Mouse (Mus musculus): ENCODE results near the gene Arhgef16. TPM values are rescaled to one million over a fixed set of nuclear protein-coding genes. Genes with fewer than 3 reads are reported as not detected.

The Arhgef16 gene
- polyA plus RNA-seq (2016; fragmentation: Nextera tagmentation; extraction: Ambion mirVana): 0.64 and 1.2 TPM in 2 replicates

DNA sequence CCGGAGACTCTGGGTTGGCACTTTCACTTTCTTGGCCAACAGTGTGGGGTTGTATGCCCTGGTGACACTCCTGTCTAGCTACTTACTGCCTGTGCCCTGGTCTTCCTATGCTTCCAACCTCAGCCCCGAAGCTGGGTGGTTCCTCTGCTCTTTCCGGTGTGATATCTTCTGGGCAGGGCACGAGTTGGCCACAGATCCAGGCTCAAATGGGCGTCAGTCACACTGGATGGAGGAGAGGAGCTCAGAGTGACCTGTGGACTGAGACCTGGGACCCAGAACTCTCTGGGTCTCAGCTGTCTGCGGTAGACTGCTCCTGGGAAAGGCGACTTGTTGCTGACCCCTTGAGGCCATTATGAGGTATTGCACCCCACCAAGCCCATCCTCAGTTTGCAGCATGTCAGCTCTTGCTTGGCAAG lies at the start of gene Arhgef16:
Arhgef16 (minus strand) TSS at position 211 of the 416 bp plus-strand sequence.
- no peak within 1 kb of the TSS for H3K9ac ChIP-seq
- H3K4me2 ChIP-seq: no peak within 1 kb of the TSS
- H3K4me3 ChIP-seq (replicated peaks): no peak within 1 kb of the TSS
- peaks cover 61% of the 10 kb centered on the region for H3K27me3 ChIP-seq
- peaks cover 11% of the 10 kb centered on the region for H3K4me1 ChIP-seq
- no peak within 1 kb of the TSS for H3K27ac ChIP-seq
- 26% methylated on average over 7 of the region's 7 CpGs for WGBS
- H3K36me3 ChIP-seq (replicated peaks): no peaks in the 10 kb centered on the region
- no peaks in the 10 kb centered on the region for H3K9me3 ChIP-seq
- ATAC-seq (ENCODE audit: low FRiP score): peak; percentile 46; the same call in 1 of the 2 replicates

DNA sequence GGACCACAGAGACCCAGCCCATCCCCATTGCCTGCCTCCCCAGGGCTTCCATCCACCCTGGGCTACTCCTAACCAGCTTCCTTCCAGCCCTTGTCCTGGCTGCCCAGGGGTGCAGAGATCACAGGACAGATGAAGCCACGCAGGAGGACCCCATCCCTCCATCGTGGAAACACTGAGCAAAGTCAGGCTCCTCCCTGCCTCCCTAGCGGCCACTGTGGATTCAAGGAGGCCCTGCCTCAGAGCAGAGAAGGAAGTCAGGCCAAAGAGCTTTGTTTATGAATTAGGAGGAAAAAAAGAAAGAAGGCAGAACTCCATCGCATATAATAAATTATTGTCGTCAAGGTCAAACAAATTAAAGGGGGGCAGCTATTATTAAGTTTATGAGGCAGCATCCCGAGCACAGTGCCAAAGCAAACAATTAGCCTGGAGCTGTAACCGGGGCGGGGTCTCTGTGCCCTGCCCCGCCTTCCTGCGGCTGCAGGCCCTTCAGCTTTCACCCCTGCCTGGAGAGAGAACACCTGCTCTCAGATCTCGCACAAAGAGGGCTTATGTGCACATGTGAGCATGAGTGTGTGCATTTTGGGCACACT lies 46.8 kb upstream of the Arhgef16 start:
- H3K9ac ChIP-seq: no peak overlapping the region
- H3K27me3 ChIP-seq: no peaks in the 10 kb centered on the region
- H3K4me2 ChIP-seq: no peak overlapping the region
- no peak overlapping the region for H3K27ac ChIP-seq
- no peak for ATAC-seq (ENCODE audit: low FRiP score)
- H3K9me3 ChIP-seq: no peaks in the 10 kb centered on the region
- WGBS: 60% methylated on average over 11 of the region's 11 CpGs
- H3K4me1 ChIP-seq: peaks cover 29% of the 10 kb centered on the region
- H3K36me3 ChIP-seq (replicated peaks): peaks cover 10% of the 10 kb centered on the region
- H3K4me3 ChIP-seq (replicated peaks): no peak overlapping the region

GRCm38 (mm10) chr4:154346731-154347522 lies 45.5 kb upstream of the Arhgef16 start:
- Histone ChIP-seq H3K27me3 (no peaks in the 10 kb centered on the region), H3K4me2 (no peak overlapping the region), H3K27ac (0 out of 2 replicates have a peak overlapping the region, but pooled peaks have one; percentile 8), H3K9me3 (no peaks in the 10 kb centered on the region), H3K36me3 (replicated peaks) (peaks cover 22% of the 10 kb centered on the region), H3K4me3 (replicated peaks) (no peak overlapping the region), H3K9ac (no peak overlapping the region), H3K4me1 (peaks cover 26% of the 10 kb centered on the region)
- WGBS: 40% methylated on average over 19 of the region's 19 CpGs
- ATAC-seq (ENCODE audit: low FRiP score): no peak

- H3K9ac ChIP-seq: no peak overlapping the region
- WGBS: 9% methylated on average over 10 of the region's 10 CpGs
- H3K4me2 ChIP-seq: no peak overlapping the region
- H3K4me1 ChIP-seq: peaks cover 19% of the 10 kb centered on the region
- no peaks in the 10 kb centered on the region for H3K9me3 ChIP-seq
- H3K4me3 ChIP-seq (replicated peaks): no peak overlapping the region
- H3K36me3 ChIP-seq (replicated peaks): peaks cover 46% of the 10 kb centered on the region
- 0 out of 2 replicates have a peak, but pooled peaks cover 3% of the 10 kb centered on the region for H3K27me3 ChIP-seq
- H3K27ac ChIP-seq: peak overlapping the region; percentile 9
- ATAC-seq (ENCODE audit: low FRiP score): peak; percentile 14; the same call in 1 of the 2 replicates
These were observed 35.2 kb upstream of the Arhgef16 start for GRCm38 (mm10) chr4:154336650-154337049.

GRCm38 (mm10) chr4:154335761-154336160 lies 34.3 kb upstream of the Arhgef16 start, which contains the start of gene B230104I21Rik:
B230104I21Rik (plus strand) TSS chr4:154336127.
- Histone ChIP-seq H3K9ac (no peak within 1 kb of the TSS), H3K4me3 (replicated peaks) (no peak within 1 kb of the TSS)

DNA sequence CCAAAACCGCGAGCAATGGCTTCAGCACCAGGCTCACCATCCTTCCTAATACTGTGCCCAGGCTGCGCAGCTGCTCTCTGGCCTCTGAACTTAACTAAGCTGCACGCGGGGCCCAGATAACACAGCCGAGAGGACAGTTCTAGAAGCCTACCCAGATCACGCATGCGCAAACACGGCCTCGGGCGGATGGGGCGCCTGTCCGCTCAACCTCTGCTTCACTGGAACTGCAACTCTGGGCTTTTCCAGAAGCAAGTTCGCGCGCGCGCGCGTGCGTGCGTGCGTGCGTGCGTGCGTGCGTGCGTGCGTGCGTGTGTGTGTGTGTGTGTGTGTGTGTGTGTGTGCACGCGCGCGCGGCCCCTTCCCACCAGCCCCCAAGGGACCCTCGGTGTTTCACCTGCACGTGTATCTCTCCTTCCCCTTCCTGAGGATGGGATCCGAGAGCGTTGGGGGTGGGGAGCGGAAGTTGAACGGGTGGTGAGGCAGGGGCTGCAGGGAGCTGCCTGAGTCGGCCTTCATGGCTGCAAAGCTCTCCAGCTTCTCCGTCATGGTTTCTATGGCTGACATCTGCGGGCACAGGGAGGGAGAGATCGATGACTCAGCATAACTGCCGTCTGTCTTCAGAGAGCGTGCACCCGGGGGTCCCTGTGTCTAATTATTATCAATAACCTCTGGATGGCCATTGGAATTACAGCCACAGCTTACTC lies 33.4 kb upstream of the Arhgef16 start:
- 0 out of 2 replicates have a peak overlapping the region, but pooled peaks have one; percentile 13 for H3K27ac ChIP-seq
- H3K4me3 ChIP-seq (replicated peaks): no peak overlapping the region
- WGBS: 75% methylated on average over 48 of the region's 48 CpGs
- peaks cover 28% of the 10 kb centered on the region for H3K4me1 ChIP-seq
- peaks cover 30% of the 10 kb centered on the region for H3K36me3 ChIP-seq (replicated peaks)
- peak overlapping the region; percentile 4; the same call in 1 of the 2 replicates for H3K4me2 ChIP-seq
- H3K9me3 ChIP-seq: no peaks in the 10 kb centered on the region
- ATAC-seq (ENCODE audit: low FRiP score): no peak
- H3K9ac ChIP-seq: no peak overlapping the region
- H3K27me3 ChIP-seq: 0 out of 2 replicates have a peak, but pooled peaks cover 5% of the 10 kb centered on the region

More at GRCm38 (mm10) chr4:154335761-154336160, 34.3 kb upstream of the Arhgef16 start, which contains the start of gene B230104I21Rik:
- Histone ChIP-seq H3K27me3 (0 out of 2 replicates have a peak, but pooled peaks cover 3% of the 10 kb centered on the region), H3K36me3 (replicated peaks) (peaks cover 37% of the 10 kb centered on the region), H3K4me2 (peak within 1 kb of the TSS; percentile 4; the same call in 1 of the 2 replicates), H3K4me1 (peaks cover 28% of the 10 kb centered on the region), H3K9me3 (no peaks in the 10 kb centered on the region), H3K27ac (peak within 1 kb of the TSS; percentile 13)
- WGBS: 50% methylated on average over 12 of the region's 12 CpGs
- ATAC-seq (ENCODE audit: low FRiP score): peak; percentile 58; the same call in 1 of the 2 replicates

- Histone ChIP-seq H3K9me3 (no peaks in the 10 kb centered on the region), H3K27ac (no peak overlapping the region), H3K4me2 (no peak overlapping the region), H3K4me3 (replicated peaks) (no peak overlapping the region), H3K4me1 (peaks cover 37% of the 10 kb centered on the region), H3K9ac (no peak overlapping the region), H3K36me3 (replicated peaks) (peaks cover 26% of the 10 kb centered on the region), H3K27me3 (peaks cover 6% of the 10 kb centered on the region; the same call in 1 of the 2 replicates)
- ATAC-seq (ENCODE audit: low FRiP score): no peak
- WGBS: 80% methylated on average over 8 of the region's 8 CpGs
These were observed 31.8 kb upstream of the Arhgef16 start for GRCm38 (mm10) chr4:154333300-154333699.

DNA sequence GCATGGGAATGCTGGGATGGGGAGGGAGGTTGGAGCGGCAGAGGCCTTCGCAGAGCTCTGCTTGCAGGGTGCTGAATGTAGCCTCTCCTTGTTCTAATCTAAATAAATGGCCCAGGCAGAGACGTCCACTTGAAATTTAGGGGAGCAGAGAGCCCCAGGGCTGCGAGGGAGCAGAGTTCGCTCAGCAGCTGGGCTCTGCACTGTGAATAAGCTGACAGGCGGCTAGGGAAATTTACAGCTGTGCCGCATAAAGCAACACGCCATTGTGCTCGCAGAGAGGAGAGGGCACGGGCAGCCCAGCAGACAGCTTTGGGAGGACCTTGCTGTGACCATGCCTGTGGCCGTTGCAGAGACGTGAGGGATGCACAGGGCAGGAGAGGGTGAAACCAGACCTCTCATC lies 29.8 kb upstream of the Arhgef16 start:
- H3K27me3 ChIP-seq: peaks cover 11% of the 10 kb centered on the region; the same call in 1 of the 2 replicates
- no peak overlapping the region for H3K4me3 ChIP-seq (replicated peaks)
- H3K9me3 ChIP-seq: no peaks in the 10 kb centered on the region
- H3K36me3 ChIP-seq (replicated peaks): peaks cover 33% of the 10 kb centered on the region
- peak overlapping the region; percentile 31 for H3K27ac ChIP-seq
- 38% methylated on average over 12 of the region's 12 CpGs for WGBS
- ATAC-seq (ENCODE audit: low FRiP score): no peak
- H3K4me2 ChIP-seq: no peak overlapping the region
- peak overlapping the region; percentile 26 for H3K9ac ChIP-seq
- H3K4me1 ChIP-seq: peaks cover 25% of the 10 kb centered on the region

GRCm38 (mm10) chr4:154330001-154330400 lies 28.5 kb upstream of the Arhgef16 start:
- Histone ChIP-seq H3K9me3 (no peaks in the 10 kb centered on the region), H3K4me2 (no peak overlapping the region), H3K27me3 (peaks cover 11% of the 10 kb centered on the region; the same call in 1 of the 2 replicates), H3K4me1 (peaks cover 17% of the 10 kb centered on the region), H3K9ac (no peak overlapping the region), H3K36me3 (replicated peaks) (peaks cover 45% of the 10 kb centered on the region), H3K27ac (no peak overlapping the region), H3K4me3 (replicated peaks) (no peak overlapping the region)
- WGBS: 90% methylated on average over 7 of the region's 7 CpGs
- ATAC-seq (ENCODE audit: low FRiP score): no peak

DNA sequence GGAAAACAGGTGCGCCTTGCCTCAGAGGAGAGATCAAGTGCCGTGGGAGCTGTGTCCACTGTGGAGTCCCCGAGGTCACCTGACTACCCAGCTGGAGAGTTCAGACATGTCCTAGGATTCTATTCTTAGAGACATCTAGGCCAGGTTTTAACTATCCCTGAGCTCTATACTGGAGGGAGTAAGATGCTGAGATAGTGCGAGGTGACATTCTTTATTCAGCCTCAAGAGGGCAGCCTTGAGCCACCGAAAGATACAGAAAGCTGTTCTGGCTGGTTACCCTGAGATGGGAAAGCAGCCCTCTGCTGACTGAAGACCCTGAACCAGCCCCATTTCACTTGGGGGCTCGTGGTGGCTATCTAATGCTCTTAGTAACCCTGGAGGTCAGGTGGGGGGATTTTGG lies 27.4 kb upstream of the Arhgef16 start:
- H3K27ac ChIP-seq: no peak overlapping the region
- H3K9ac ChIP-seq: no peak overlapping the region

DNA sequence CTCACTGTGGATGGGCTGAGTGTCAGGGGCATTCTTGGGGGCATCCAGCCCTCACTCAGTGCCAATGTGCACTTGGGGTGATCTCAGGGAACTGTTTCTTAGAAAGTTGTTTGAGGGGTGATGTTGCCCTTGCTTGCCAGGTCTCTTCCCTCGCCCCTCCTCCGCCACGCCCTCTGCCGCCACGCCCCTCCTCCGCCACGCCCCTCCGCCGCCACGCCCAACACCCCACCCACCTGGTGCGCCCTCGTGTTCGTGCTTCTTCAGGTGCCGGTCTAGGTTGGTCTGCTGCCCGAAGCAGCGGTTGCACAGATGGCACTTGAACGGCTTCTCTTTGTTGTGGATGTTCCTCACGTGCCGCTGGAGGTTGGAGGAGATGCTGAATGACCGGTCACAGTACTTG lies 27.0 kb upstream of the Arhgef16 start:
- Histone ChIP-seq H3K27ac (no peak overlapping the region), H3K4me2 (no peak overlapping the region), H3K4me3 (replicated peaks) (no peak overlapping the region), H3K4me1 (peaks cover 17% of the 10 kb centered on the region), H3K27me3 (peaks cover 11% of the 10 kb centered on the region; the same call in 1 of the 2 replicates), H3K9ac (no peak overlapping the region), H3K9me3 (no peaks in the 10 kb centered on the region), H3K36me3 (replicated peaks) (peaks cover 41% of the 10 kb centered on the region)
- WGBS: 11% methylated on average over 14 of the region's 20 CpGs
- no peak; the same call in 1 of the 2 replicates for ATAC-seq (ENCODE audit: low FRiP score)

More for the DNA sequence above, 27.4 kb upstream of the Arhgef16 start:
- no peaks in the 10 kb centered on the region for H3K9me3 ChIP-seq
- H3K4me1 ChIP-seq: peaks cover 17% of the 10 kb centered on the region
- no peak overlapping the region for H3K4me2 ChIP-seq
- H3K4me3 ChIP-seq (replicated peaks): no peak overlapping the region
- peaks cover 11% of the 10 kb centered on the region; the same call in 1 of the 2 replicates for H3K27me3 ChIP-seq
- 8% methylated on average over 6 of the region's 6 CpGs for WGBS
- peak; percentile 80 for ATAC-seq (ENCODE audit: low FRiP score)
- H3K36me3 ChIP-seq (replicated peaks): peaks cover 41% of the 10 kb centered on the region
